Mouse (Mus musculus) left cerebral cortex, adult 18-20 months (tissue): ENCODE data around the gene Umps. TPM values are rescaled to one million over a fixed set of nuclear protein-coding genes. Genes with fewer than 3 reads are reported as not detected.

Experiments used
- DNase-seq, 2 experiments: peaks; one replicate each; pipeline ENCODE4 v3.0.0; 2021 to 2022; ENCODE audit warnings: low spot score in 2 of 2, mixed read lengths in 1 of 2
- total RNA-seq, 2 experiments: library from RNA; stranded (reverse); gene quantifications; 2 replicates each; pipeline ENCODE4 v1.2.3; 2021

Gene Umps
- total RNA-seq, 2 experiments from 2014 or later: 14.9 to 15.8 TPM

DNA sequence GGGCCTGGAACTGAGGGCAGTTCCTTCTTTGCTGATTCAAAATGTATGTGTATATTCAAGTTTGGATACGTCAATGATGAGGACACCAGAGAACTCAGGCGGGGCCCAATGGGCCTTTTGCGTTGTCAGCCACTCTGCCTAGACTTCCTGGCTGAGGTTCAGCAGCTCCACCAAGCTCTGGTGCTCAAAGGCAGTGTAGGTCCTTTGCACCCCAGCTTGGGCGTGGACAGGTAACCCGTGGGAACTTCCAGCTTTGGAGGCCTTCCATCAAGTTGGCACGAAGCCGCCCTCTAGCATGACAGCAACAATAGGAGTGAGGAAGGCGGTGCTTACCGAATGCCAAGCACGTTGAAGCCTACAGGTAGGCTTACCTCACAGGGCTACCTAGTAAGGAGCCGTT lies 33.4 kb downstream of the Umps start:
- DNase-seq: no peak

DNA sequence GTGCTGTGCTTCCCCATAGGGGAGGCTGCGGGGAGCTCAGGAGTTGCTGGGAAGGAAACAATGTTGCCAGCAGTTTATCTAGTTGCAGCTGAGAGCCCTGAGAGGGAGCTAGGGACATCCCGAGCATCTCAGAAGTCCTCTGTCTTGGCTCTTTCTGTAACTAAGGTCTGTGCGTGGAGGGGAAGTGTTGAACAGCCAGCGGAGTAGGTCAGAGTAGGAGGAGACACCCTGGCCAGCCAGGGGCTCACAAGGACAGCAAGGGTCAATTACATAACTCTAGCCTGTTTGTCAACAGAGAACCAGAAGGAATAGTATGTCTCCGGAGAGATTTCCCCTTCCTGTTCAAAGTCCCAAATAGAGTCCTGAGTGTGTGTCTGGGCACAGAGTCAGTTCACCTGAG lies 34.7 kb downstream of the Umps start:
- no peak for DNase-seq

DNA sequence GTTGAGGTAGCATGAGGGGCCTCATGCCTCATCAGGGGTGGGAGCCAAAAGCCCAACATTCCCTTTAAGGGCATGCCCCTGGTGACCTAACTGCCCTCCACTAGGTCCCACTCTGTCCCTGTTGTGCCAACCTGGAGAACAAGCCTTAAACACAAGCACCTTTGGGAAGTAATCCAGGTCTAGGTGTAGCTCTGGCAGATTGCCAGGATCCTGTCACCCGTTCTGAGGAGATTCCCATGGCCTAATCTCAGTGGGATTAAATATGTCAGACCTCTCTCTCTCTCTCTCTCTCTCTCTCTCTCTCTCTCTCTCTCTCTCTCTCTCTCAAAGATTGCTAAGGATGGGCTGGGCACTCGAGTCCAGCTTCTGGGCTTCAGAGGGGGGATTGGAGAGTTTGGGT lies 35.2 kb downstream of the Umps start:
- no peak for DNase-seq

DNA sequence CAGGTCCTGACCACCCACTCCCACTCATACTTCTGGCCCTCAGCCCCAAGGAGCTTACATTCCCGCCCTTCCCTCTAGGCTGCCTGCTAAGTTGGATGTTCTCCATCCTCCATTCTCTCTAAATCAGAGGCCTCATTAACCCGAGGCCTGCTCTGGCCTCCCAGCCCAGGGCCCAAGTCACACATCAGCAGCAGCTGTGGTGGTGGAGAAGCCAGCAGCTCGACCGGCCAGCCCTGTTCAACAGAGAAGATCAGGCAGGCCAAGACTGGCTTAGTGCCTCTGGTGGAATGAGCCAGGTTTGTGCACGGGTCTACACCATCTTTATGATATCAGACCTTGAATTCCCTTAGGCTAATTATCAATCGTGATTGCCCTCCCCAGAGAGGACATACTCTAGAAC lies 36.1 kb downstream of the Umps start:
- no peak for DNase-seq

DNA sequence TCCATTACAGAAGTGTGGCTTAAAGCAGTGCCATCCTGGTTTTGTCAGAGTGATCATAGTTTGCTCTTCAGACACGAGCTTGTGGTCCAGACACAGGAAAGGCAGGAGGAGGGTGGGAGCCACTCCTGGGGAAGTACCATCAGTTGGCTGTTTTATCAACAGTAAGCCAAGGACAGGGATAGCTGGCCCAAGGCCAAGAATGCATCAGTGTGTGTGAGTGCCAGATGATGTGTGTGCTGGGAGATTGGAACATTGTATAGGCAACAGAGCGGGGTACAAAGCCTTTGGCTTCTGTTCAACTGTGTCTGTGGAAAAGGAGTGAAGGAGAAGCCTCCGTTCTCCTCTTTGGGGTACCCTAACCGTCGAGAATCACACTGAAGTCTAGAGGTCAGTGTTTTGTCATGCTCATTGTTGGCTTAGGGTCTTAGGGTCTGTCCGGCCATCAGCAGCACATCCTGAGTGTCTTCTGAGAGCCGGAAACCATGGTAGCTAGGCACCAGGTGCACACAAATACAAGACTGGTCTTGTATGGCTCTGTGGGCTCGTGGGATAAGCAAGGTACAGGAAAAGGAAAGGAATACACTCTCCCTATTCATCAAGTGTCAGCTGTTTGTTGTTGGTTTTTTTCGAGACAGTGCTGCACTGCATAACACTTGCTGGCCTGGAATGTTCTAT lies 37.9 kb downstream of the Umps start:
- no peak for DNase-seq

DNA sequence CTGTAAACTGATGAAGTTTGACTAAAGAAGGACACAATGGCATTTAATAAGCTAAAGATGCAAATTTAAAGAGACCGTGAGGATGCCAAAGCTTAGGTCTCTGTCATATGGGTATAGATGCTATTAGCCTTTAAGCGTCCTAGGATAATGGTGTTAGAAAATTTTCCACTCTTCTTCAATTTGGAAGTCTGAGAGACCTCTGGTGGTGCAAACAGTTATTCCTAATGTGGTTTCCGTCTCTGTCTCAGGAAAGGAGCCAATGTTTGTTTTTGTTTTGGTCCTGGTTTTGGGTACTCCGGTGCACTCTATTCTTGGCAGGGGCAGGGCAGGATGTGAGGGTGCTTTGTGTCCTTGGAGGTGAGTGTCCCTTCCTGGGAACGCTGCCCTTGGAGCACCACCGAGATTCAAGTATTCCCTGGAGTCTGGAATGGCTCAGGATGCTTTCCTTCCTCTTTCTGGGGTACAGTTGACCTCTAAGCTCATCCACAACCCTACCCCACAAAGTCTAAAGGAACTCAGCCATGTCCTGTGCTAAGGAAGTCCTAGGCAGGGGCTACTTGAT lies 39.5 kb downstream of the Umps start:
- DNase-seq: no peak

DNA sequence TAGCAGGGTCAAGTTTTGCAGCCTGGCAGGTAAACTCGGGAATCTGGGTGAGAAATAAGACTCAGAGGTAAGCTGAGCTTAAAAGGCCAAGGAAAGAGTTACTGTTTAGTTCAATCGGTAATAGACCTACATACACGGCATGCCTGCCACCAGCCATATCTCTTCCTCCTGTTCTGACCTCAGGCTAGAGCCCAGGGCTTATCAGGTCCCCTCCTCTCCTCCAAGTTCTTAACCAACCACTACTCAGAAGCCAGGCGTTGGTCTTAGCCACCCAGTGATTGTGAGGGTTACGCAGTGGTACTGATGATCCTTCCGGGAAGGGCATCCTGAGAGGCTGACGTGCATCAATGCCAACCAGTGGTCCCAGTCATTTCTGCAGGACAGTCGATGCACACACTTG lies 43.1 kb downstream of the Umps start:
- DNase-seq: no peak

DNA sequence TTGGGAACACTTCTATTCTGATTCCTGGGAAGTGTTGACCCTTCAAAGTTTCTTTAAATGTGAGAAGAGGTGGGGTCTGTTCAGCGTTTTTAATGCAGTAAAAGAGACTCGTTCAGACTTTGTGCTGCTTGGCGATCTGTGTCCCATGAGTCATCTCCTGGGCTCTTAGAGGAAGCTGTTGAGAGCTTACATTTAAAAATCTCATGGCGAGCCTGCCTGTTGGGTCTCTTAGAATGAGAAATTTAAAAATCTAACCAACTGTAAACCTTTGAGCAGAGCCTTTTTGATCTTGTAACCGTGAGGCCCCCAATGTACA lies 43.9 kb downstream of the Umps start:
- no peak for DNase-seq

DNA sequence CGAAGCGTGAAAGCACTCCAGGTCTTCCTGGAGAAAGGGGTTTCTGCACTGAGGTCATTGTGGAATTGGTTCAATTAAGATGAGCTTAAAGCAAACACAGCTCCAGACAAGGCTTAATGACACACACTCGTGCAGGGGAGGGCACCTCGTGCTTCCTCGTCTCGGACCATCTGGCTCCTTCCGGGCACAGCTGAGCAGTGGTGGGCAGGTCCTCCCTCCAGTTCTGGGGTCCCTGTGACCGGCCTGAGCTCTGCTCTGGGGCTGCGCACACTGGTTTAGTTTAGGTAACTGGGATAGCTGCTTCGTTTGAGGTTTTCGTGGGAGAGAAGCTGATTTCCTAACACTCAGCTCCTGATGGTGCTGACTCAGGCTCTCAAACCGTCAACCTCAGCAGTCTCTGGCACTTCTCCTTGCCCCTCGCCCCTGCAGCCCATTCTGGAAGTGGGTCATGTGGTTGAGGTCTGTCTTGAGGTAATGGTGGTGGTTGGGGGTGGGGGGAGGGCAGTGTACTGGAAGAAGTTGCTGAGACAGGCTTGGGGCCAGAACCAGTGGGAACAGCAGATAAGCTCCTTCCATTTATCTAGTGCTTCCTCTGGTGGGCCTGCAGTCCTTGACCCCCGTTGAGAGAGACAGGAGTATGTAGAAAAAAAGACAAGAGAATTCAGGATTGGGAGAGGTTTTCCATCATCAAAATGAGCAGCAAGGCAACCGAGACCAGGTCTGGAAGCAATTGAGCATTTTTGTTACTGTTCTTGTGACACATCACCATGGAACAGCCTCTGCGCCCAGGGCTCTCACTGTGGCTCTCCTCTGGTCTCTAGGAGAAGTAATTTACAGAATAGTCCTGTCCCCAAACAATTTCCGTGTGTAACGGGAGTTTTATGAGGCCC lies 44.5 kb downstream of the Umps start:
- DNase-seq: no peak

DNA sequence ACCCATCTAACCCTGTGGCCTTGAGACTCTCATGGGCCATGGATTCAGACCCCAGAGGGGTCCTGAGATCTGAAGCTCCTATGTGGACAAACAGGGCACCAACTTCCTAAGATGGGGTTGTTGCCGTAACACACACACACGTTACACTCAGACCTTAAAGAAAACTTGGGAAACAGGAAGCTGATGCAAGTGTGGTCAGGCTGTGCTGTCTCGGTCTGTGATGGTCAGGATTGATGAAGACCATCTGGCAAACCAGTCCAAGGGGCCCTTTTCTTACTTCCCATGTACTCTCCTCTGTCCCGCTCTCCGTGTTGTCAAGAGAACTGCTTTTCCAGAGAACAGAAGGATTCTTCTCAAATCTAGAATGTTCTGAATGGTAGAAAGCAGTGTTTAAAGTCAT lies 45.3 kb downstream of the Umps start:
- DNase-seq: no peak

DNA sequence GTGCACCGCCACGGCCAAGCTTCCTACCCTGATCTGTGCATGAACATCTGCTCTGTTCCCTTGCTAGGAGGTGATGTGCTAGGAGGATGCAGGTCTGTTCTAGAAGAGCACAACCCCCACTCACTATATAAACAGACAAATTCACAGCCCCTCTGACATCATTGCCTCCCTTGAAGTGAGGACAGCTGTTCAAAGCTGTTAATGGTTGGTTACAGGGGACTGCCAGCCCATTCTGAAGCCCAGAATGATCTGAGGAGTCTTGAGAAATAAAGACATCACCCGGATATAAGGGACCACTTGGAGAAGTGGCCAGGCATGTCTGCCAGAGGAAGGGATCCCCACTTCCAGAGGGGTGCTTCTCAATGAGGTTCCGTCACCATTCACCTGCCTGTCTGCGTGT lies 48.9 kb downstream of the Umps start:
- DNase-seq: no peak

DNA sequence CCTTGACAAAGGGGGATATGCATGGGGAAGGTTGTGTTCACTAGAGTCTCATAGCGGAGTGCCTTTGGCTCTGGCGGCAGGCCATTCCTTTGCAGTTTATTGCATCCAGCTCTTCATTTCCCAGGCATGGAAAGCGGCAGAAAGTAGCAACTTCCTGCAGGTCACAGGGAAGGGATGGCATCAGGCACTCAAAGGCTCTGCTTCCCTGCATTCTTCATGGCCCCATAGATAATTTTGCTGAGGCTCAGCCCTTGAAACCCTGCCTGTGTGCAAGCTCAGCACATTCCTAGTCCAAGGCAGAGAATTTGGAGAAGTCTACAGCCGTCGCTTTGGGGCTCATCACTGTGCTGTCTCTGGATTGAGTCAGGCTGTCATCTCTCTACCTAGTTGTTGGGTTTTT lies 49.4 kb downstream of the Umps start:
- no peak for DNase-seq

DNA sequence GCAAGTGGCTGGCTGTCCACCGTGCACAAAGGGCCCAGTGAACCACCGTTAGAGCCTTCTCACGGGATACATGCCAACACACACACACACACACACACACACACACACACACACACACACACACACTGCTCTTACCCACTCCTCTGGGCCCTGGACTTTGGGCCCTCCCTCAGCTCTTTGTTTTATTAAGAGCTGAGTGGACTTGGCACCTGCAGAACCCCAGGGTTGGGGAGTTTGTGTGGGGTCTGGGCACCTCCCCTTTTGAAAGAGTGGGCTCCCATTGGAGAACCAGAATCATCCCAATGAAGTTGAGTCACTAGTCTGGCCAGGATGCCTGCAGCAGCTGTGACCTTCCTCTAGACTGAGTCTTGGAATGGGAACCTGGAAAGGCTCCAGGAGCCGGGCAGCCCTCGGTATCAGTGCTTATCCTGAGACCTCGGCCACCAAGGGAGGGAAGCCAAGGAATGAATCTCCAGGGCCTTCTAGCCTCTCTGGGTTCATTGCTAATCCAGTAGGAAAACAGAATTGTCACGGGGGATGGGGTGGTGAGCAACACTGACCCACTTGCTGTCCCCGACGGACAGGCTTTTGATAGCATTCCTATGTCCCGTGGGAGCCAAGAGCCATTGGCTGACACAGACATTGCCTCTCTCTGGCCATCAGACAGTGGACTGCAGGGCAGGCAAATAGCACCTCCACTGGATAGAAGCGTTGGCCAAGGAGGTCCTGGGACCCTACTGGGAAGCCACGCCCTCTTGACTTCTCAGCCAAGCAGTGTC lies 50.2 kb downstream of the Umps start:
- no peak for DNase-seq

DNA sequence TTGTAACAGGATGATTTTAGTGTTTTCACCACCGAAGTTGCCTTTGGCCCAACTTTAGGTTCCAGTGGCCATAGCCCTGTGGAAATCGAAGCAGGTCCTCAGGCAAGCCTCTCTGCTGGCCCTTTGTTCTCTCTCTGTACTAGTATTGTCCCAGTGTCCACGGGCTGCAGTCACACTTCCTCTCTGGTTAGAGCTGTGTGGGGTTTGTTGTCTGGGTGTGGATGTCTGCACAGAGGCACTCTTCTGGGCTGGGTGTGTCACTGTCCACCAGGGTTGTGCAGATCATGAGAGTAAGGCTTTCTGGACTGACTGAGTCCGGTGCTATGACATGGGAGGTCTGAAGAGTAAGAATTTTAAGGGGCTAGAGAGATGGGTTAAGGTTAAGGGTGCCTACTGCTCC lies 51.8 kb downstream of the Umps start:
- DNase-seq: no peak

DNA sequence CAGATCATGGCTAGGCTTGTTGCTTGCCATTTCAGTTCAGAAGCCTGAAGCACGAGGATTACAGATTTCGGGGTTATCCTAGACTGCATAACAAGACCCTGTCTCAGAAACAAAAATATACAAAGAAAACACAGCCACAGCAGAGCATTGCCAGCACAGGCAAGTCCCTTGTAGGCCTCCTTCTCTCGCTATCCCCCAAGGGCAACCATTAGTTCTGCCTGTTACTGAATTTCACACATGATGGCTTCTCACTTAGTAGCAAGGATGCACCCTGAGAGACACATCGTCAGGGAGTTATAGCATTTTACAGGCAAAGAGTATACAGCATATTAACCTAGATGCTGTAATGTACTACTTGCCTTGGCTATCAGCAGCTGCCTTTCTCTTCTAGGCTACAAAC lies 58.6 kb downstream of the Umps start:
- no peak for DNase-seq

Other genes starting within 250 kb of the Umps start
- gene Muc13, start 173.0 kb downstream of the Umps start, total RNA-seq: under 1 TPM; 0.16 to 0.19 TPM
- 10 to 100 TPM; 38.0 to 40.3 TPM for gene Itgb5, start 137.4 kb downstream of the Umps start, total RNA-seq